Mouse (Mus musculus): ENCODE measurements at regions not wholly inside any gene's neighbourhood (a gene's known extent, or its start where the extent isn't known, plus 50 kb on each side); places are given as distances from the start of the nearest gene placed in this dataset.
"Not testable (repeated sequence)": the region's sequence is repeated elsewhere in the genome, so short reads cannot be mapped to it uniquely, and the experiment has no call there.

DNA sequence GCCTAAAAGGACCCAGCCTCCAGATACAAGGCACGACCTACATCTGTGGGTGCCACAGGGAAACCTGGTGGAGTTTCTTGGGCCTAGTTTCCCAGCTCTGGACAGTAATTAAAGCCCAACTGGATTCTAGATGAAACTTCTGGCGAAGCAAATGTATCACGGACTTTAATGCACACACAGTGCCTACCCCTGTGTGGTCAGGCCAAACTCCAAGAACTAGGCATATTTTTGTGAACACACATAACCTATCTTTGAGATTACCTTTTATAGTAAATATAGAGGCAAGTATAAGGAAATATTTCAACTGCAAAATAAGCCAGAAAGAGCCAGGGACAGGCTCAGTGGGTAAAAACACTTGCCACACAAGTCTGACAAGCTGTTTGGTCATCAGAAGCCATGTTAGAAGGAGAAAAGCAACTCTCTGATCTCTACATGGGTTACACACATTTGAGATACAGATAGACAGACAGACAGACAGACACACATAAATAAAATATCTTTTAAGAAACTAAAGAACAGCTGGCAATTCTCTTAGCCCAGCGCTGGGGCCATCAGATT lies 63.7 kb upstream of the Cpm start:
- Histone ChIP-seq H3K4me1 (no peaks in the 10 kb centered on the region), H3K36me3 (no peaks in the 10 kb centered on the region), H3K9ac (no peak overlapping the region), H3K27me3 (replicated peaks) (no peaks in the 10 kb centered on the region), H3K4me3 (no peak overlapping the region), H3K4me2 (replicated peaks) (no peak overlapping the region), H3K27ac (no peak overlapping the region), H3K9me3 (no peaks in the 10 kb centered on the region)
- no peak for ATAC-seq (ENCODE audit: low FRiP score, low read depth)
- 93% methylated on average over 4 of the region's 4 CpGs for WGBS

DNA sequence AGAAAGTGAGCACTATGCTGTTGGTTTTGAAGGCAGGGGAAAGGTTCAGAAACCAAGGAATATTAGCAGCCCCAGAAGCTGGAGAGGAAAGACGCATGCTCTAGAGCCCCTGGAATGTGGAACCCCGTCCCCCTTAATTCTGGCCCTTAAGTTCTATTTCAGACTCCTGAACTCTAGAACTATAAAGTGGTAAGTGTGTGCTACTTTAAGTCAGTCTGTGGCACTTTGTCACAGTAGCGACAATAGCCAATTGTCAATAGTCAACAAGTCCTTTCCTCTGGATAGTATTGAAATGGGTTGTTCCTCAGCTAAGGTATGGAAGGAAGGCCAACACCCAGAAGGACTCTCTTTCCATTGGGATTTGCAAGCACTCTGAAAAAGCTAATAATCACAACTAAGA lies 64.2 kb upstream of the Cpm start:
- Histone ChIP-seq H3K27ac (no peak overlapping the region), H3K9ac (no peak overlapping the region), H3K4me3 (no peak overlapping the region), H3K4me1 (peaks cover under 1% of the 10 kb centered on the region), H3K27me3 (replicated peaks) (no peaks in the 10 kb centered on the region), H3K36me3 (no peaks in the 10 kb centered on the region), H3K9me3 (no peaks in the 10 kb centered on the region), H3K4me2 (replicated peaks) (no peak overlapping the region)
- ATAC-seq (ENCODE audit: low FRiP score, low read depth) = no peak
- WGBS = 93% methylated on average over 3 of the region's 3 CpGs

DNA sequence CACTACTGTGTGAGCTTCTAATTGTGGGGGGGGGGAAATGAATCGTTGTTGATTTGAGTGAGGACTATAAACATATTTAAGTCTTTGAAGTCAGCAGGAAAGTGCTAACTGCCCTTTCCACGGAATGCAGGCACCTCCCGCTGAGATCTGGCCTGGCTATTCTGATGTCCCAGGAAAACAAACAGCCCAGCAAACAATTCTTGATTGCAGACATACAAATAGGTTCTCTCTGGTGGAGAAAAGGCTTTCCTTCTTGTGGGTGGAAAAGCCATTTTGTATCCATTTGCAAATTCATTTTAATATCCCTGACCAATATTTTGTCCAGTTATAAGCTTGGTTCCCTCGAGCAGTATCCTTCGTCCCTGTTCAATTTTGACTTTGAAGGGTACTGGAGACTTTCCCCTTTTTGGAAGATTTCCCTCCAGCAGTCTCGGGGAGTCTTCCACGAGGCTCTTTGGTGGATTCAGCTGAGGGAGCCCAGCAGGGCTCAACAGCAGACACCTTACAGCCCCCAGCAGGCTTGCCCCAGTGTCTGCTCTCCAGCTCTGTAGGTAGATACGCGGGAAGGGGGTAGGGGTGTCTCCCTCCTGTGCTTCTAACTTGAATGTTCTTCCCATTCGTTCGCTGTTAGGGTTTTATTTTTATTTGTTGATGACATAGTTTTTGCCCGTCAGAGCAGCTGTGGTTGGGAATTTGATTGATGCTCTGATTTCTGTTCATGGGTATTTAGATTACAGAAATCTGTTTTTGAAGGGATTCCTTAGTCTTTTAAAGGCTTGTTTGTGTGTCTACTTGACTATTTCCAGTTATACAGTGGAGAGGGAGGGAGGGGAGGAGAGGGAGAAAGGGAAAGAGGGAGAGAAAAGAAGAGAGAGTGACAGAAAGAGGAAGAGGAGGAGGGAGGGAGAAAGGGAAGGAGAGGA lies 64.9 kb upstream of the Cpm start:
- Histone ChIP-seq H3K27me3 (replicated peaks) (no peaks in the 10 kb centered on the region), H3K4me2 (replicated peaks) (no peak overlapping the region), H3K9me3 (no peaks in the 10 kb centered on the region), H3K9ac (no peak overlapping the region), H3K4me1 (peaks cover 6% of the 10 kb centered on the region), H3K27ac (no peak overlapping the region), H3K36me3 (no peaks in the 10 kb centered on the region), H3K4me3 (no peak overlapping the region)
- no peak for ATAC-seq (ENCODE audit: low FRiP score, low read depth)
- 25% methylated on average over 12 of the region's 12 CpGs for WGBS

DNA sequence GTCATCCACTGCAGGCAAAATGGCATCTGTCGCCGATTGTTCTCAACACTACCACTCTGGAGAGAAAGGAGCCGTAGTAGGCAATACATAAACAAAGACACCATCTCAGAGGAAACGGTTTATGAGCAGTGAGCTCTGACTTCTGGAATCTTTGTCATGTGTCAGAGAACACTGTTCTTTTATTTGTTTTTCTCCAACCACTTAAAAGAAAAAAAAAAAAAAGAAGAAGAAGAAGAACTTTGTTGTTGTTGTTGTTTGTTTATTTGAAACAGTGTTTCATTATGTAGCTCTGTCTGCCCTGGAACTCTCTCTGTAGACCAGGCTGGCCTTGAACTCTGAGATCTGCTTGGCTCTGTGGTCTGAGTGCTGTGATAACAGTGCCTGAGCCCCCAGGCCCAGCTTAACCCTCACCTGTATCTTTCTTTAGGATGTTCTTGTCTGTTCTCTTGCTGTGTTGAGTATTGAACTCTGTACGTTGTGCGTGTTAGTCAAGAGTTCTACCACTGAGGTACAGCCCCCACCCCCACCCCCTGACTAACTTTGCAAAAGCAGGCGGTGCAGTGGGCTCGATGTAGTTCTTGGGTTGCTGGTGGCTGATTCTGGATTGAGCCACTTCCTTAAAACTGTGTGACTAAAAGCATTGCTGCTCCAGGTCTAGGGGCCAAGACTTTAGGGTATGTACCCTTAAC lies 65.7 kb upstream of the Cpm start:
- no peak for ATAC-seq (ENCODE audit: low FRiP score, low read depth)
- 48% methylated on average over 8 of the region's 8 CpGs for WGBS
- Histone ChIP-seq H3K36me3 (no peaks in the 10 kb centered on the region), H3K27me3 (replicated peaks) (no peaks in the 10 kb centered on the region), H3K4me2 (replicated peaks) (no peak overlapping the region), H3K9ac (no peak overlapping the region), H3K27ac (no peak overlapping the region), H3K9me3 (no peaks in the 10 kb centered on the region), H3K4me1 (peaks cover 6% of the 10 kb centered on the region), H3K4me3 (no peak overlapping the region)

DNA sequence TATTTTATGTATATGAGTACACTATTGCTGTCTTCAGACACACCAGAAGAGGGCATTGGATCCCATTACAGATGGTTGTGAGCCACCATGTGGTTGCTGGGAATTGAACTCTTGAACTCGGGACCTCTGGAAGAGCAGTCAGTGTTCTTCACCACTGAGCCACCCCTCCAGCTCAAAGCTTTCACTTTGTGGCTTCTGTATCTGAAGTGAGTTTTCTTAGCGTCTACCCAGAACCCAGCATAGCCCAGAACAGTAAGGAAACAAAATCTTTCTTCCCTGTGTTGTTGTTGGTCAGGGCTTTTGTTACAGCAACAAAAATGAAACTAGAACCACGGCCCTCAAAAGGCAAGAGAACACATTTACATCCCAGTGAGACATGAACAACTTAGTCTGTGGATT lies 66.5 kb upstream of the Cpm start:
- not testable (repeated sequence) for ATAC-seq (ENCODE audit: low FRiP score, low read depth); H3K9ac ChIP-seq; H3K4me2 ChIP-seq (replicated peaks); H3K27me3 ChIP-seq (replicated peaks); H3K36me3 ChIP-seq; H3K9me3 ChIP-seq; H3K4me3 ChIP-seq; H3K4me1 ChIP-seq; H3K27ac ChIP-seq
- WGBS = 90% methylated on average over 3 of the region's 3 CpGs

DNA sequence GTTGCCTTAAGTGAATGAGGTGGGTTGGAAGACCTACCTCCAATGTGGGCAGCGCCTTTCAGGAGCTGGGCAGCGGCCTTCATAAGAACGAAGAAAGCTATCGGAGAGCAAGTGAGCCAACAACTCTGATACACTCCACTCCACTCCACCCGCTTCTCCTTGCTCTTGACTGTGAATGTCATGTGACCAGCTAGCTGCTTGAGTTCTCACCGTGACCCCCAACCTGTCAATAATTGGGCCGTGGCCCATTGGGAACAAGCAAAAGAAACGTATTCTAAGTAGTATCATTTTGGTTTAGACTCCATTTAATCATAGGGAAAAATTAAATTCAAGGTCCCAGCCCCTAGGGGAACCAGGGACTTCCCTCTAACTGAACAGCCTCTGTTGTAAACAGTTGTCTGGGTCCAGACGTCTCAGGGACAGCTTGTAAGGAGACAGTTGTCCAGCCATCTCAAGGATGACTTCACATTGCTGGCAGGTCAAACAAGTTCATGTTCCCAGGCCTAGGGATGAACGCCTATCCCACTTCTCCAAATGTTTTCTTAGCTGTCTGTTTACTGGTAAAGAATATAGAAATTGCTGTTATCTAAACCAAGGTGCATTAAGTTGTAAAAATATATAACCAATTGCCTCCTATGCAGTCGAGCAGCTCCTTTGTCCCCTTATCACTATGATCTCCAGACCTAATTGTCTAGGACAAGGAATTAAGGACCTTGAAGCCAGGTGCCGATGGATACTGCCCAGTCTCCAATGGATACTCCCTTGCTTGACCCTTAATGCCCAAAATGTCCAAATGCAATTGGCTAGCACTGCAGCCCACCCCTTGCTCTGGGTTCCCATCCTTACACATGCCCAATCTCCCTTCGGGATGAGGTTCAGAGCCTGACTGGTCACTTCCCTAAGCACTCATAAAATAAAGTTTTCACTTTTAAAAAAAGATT lies 67.1 kb upstream of the Cpm start:
- no peak overlapping the region for H3K4me2 ChIP-seq (replicated peaks)
- peaks cover 6% of the 10 kb centered on the region for H3K4me1 ChIP-seq
- no peak overlapping the region for H3K27ac ChIP-seq
- H3K9me3 ChIP-seq = no peaks in the 10 kb centered on the region
- no peak for ATAC-seq (ENCODE audit: low FRiP score, low read depth)
- H3K9ac ChIP-seq = no peak overlapping the region
- H3K4me3 ChIP-seq = no peak overlapping the region
- H3K36me3 ChIP-seq = no peaks in the 10 kb centered on the region
- H3K27me3 ChIP-seq (replicated peaks) = no peaks in the 10 kb centered on the region
- WGBS = 88% methylated on average over 13 of the region's 13 CpGs

DNA sequence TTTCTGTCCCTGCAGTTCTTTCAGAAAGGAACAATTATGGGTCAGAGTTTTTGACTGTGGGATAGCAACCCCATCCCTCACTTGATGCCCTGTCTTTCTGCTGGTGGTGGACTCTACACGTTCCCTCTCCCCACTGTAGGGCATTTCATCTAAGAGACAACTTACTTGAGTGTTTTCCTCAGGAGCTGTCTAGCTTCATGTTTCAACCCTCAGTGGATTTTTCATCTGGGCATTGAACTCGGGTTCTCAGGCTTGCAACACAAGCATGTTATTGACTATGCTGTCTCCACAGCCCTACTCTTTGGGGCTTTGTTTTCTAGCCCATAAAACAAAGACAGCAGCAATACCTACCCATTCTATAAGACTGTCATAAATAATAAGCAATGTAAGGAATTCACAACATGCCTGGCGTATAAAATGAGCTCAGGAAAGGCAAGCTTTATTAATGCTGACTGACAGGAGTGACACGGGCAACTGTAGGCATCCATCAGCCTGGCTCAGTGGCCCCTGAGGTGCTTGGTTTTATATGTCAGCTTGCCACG lies 68.0 kb upstream of the Cpm start:
- no peaks in the 10 kb centered on the region for H3K27me3 ChIP-seq (replicated peaks)
- no peak overlapping the region for H3K4me3 ChIP-seq
- H3K27ac ChIP-seq = no peak overlapping the region
- H3K4me2 ChIP-seq (replicated peaks) = no peak overlapping the region
- whole genome bisulfite sequencing = 72% methylated on average over 5 of the region's 5 CpGs
- peaks cover 6% of the 10 kb centered on the region for H3K4me1 ChIP-seq
- H3K36me3 ChIP-seq = no peaks in the 10 kb centered on the region
- no peak overlapping the region for H3K9ac ChIP-seq
- H3K9me3 ChIP-seq = no peaks in the 10 kb centered on the region
- no peak for ATAC-seq (ENCODE audit: low FRiP score, low read depth)

DNA sequence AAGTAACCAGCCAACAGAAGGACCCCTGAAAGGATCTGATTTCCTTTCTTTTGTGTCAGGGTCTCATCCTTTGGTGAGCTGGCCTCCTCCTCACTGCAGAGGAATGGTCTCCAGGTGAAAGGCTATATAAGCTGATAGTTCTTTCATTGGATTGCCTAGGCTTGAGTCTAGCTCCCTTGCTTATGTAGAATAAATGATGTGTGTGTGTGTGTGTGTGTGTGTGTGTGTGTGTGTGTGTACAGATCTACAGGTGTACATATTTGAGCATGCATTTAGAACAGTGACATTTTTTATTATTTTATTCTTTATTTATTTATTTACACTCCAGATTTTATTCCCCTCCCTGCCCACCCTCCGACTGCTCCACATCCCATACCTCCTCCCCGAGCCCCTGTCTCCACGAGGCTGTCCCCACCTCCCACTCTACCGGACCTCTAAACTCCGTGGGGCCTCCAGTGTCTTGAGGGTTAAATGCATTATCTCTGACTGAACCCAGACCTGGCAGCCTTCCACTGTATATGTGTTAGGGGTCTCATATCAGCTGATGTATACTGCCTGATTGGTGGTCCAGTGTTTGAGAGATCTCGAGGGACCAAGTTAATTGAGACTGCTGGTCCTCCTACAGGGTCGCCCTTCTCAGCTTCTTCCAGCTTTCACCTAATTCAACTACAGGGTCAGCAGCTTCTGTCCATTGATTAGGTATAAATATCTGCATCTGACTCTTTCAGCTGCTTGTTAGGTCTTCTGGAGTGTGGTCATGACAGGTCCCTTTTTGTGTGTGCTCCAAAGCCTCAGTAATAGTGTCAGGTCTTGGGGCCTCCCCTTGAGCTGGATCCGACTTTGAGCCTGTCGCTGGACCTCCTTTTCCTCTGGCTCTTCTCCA lies 68.7 kb upstream of the Cpm start:
- Histone ChIP-seq H3K9me3 (no peaks in the 10 kb centered on the region), H3K9ac (no peak overlapping the region), H3K4me1 (peaks cover 6% of the 10 kb centered on the region), H3K4me3 (no peak overlapping the region), H3K4me2 (replicated peaks) (no peak overlapping the region), H3K36me3 (no peaks in the 10 kb centered on the region), H3K27ac (no peak overlapping the region), H3K27me3 (replicated peaks) (no peaks in the 10 kb centered on the region)
- ATAC-seq (ENCODE audit: low FRiP score, low read depth) = no peak
- 79% methylated on average over 9 of the region's 9 CpGs for WGBS

DNA sequence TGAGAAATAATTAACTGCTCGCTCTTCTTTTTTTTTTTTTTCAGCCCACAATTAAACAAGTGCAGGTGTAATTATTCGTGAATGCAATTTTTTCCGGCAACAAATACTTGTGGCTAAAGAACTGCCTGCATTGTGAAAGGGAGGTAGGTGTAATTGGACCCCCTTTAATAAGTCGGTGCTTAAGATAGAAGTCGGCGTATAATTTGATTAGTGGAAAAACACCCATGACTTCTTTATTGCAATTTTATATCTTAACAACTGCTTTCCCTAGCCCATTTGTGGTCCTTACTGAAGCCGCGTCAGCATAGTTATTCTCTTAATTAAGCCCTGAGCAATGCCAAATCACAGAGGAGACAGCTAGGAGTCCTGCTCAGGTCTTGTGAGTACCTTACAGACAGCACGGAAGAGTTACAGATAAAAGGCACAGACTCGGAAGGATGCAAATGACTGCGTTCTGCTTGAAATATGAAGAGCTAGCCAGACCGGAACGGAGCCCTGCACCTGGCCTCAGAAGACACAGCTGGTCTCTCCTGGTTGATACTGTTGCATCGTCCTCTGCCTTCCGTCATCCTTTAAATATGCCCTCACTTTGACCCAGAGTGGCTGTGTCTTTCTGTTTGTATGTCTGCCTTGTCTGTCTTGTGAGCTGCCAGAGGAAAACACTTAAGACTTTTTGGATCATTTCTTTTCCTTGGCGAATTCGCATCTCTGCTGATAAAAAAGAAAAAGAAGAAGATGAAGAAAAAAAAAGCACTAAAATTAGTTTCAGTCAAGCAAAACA lies 69.5 kb upstream of the Cpm start:
- ATAC-seq (ENCODE audit: low FRiP score, low read depth) = no peak
- H3K4me3 ChIP-seq = no peak overlapping the region
- H3K4me1 ChIP-seq = peaks cover 6% of the 10 kb centered on the region
- no peak overlapping the region for H3K4me2 ChIP-seq (replicated peaks)
- no peaks in the 10 kb centered on the region for H3K27me3 ChIP-seq (replicated peaks)
- no peaks in the 10 kb centered on the region for H3K36me3 ChIP-seq
- H3K9me3 ChIP-seq = no peaks in the 10 kb centered on the region
- H3K27ac ChIP-seq = no peak overlapping the region
- H3K9ac ChIP-seq = no peak overlapping the region
- WGBS = 57% methylated on average over 17 of the region's 17 CpGs

DNA sequence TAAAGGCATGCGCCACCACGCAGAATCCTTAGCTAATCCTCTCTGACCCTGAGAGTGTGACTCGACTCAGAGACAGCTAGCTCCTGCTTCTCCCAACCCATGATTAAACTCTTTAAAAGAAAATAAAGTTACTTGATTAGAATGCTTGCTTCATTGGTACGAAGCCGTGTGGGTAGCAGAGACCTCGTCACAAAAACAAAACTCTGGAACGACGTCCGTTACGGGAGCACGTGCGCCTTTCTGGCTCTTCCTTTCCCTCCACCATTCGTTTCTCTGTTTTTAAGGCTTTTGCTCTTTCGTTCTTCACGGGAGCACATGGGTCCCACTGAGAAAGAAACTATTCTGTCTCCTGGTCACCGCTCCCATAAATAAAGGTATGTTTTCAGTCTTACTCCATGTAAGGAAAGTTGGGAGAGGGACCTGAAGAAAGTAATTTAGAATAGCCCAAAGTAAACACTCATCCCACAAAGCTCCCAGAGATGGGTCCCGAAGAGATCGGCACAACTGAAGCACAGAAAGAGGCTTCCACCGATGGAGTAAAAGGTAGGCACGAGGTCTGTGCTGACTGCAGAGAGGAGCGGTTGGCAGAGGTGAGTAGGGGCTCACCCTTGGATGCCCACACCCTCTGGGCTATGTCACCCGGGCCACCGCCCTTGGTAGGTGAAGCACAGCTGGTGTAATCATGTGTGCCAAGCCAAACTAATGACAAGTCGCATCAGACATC lies 70.2 kb upstream of the Cpm start:
- no peaks in the 10 kb centered on the region for H3K27me3 ChIP-seq (replicated peaks)
- H3K36me3 ChIP-seq = no peaks in the 10 kb centered on the region
- no peak for ATAC-seq (ENCODE audit: low FRiP score, low read depth)
- WGBS = 86% methylated on average over 24 of the region's 24 CpGs
- H3K9ac ChIP-seq = no peak overlapping the region
- H3K27ac ChIP-seq = no peak overlapping the region
- no peaks in the 10 kb centered on the region for H3K9me3 ChIP-seq
- H3K4me3 ChIP-seq = no peak overlapping the region
- no peak overlapping the region for H3K4me2 ChIP-seq (replicated peaks)
- H3K4me1 ChIP-seq = peaks cover 6% of the 10 kb centered on the region

Measured in neural tube, embryonic 12.5 days (tissue).